Mouse (Mus musculus) hindbrain, postnatal 0 days (tissue): ENCODE data around the gene Mgarp. TPM values are rescaled to one million over a fixed set of nuclear protein-coding genes. Genes with fewer than 3 reads are reported as not detected.
"Not testable (repeated sequence)": the region's sequence is repeated elsewhere in the genome, so short reads cannot be mapped to it uniquely, and the experiment has no call there.

ENCODE experiments used
- ATAC-seq: fragments of 200-750 bp; cut with Nextera tagmentation; 2 replicates; pipeline ENCODE4 v1.8.0; 2017; ENCODE audit warnings: mild to moderate bottlenecking, moderate TSS enrichment, moderate library complexity
- DNase-seq: peaks from one replicate; pipeline ENCODE4 v3.0.0-alpha.2; 2015; ENCODE audit warnings: low spot score
- H3K27ac ChIP-seq: fragments of 300-500 bp; sonication (generic); 2 replicates; pipeline ENCODE4 v1.5.1; 2014; ENCODE audit warnings: mild to moderate bottlenecking
- H3K27me3 ChIP-seq: fragments of 300-500 bp; sonication (generic); 2 replicates; pipeline ENCODE4 v1.6.1; 2014; ENCODE audit warnings: low read length, mixed read lengths; ENCODE audit not compliant: insufficient read depth
- H3K36me3 ChIP-seq: fragments of 300-500 bp; sonication (generic); 2 replicates; pipeline ENCODE4 v1.6.1; 2014; ENCODE audit warnings: low read length, mixed read lengths; ENCODE audit not compliant: insufficient read depth
- H3K4me1 ChIP-seq: fragments of 300-500 bp; sonication (generic); 2 replicates; pipeline ENCODE4 v1.6.1; 2014; ENCODE audit warnings: antibody characterized with exemption, low read length, mixed read lengths; ENCODE audit not compliant: insufficient read depth
- H3K4me2 ChIP-seq: fragments of 300-500 bp; sonication (generic); 2 replicates; pipeline ENCODE4 v1.6.1; 2014; ENCODE audit warnings: low read depth, mild to moderate bottlenecking, low read length, moderate library complexity, mixed read lengths
- H3K4me3 ChIP-seq: fragments of 300-500 bp; sonication (generic); 2 replicates; pipeline ENCODE4 v1.5.1; 2014; ENCODE audit warnings: low read length
- H3K9ac ChIP-seq: fragments of 300-500 bp; sonication (generic); replicated peaks from 2 replicates; pipeline ENCODE4 v1.6.1; 2014; ENCODE audit warnings: mild to moderate bottlenecking, low read length, moderate library complexity, mixed read lengths
- H3K9me3 ChIP-seq: fragments of 300-500 bp; sonication (generic); 2 replicates; pipeline ENCODE4 v1.6.1; 2016; ENCODE audit warnings: low read length, mixed read lengths
- CTCF ChIP-seq: IDR thresholded peaks from 2 replicates; pipeline ENCODE4 v1.5.1; 2016; ENCODE audit warnings: antibody characterized with exemption, control low read depth, low read depth
- WGBS: fragments of 180-500 bp; shearing (Covaris S2); extraction: QIAGEN DNeasy Blood & Tissue Kit; methylation state at CpG from one replicate; pipeline ENCODE4 v1.1.7; 2014; 5-methylcytosine and 5-hydroxymethylcytosine counted together
- polyA plus RNA-seq: library from polyadenylated mRNA; unstranded; fragments of >200 nt; fragmentation: Nextera tagmentation; extraction: Ambion mirVana; gene quantifications from 2 replicates; pipeline ENCODE4 v1.2.1, GENCODE M21; 2015
- total RNA-seq: library from RNA; depleted of rRNA; stranded (reverse); fragments of >200 nt; gene quantifications from 2 replicates; pipeline ENCODE4 v1.2.3, GENCODE M21; 2014

Mgarp gene
- total and polyA plus RNA-seq, 2 experiments from 2014 or later = 2.1 to 2.8 TPM

DNA sequence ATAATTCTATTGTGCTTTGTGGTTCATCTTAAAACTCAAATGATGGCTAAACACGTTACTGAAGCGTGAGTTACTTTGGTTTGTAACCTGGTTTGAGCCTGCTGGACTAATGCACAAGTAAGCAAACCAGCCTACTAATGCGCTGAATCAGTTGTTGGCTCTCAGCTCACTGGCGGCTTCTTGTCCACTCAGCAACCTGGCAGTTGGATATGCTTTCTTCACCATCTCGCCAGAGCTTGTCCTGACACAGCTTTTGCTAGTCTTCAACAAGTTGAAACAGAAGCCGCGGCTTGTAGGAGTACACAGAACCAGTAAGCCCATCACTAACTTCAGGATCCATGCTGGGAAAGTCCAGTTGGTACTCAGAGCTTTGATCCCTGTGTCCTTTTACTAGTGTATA is 15.9 kb upstream of the Mgarp start:
- Histone ChIP-seq H3K9ac (no peak overlapping the region), H3K27ac (no peak overlapping the region), H3K27me3 (no peaks in the 10 kb centered on the region), H3K4me2 (no peak overlapping the region), H3K4me1 (0 out of 2 replicates have a peak, but pooled peaks cover 4% of the 10 kb centered on the region), H3K9me3 (no peaks in the 10 kb centered on the region), H3K36me3 (no peaks in the 10 kb centered on the region), H3K4me3 (no peak overlapping the region)
- 92% methylated on average over 7 of the region's 7 CpGs for WGBS
- ATAC-seq = no peak
- TF ChIP-seq CTCF = no peak
- no peak for DNase-seq

DNA sequence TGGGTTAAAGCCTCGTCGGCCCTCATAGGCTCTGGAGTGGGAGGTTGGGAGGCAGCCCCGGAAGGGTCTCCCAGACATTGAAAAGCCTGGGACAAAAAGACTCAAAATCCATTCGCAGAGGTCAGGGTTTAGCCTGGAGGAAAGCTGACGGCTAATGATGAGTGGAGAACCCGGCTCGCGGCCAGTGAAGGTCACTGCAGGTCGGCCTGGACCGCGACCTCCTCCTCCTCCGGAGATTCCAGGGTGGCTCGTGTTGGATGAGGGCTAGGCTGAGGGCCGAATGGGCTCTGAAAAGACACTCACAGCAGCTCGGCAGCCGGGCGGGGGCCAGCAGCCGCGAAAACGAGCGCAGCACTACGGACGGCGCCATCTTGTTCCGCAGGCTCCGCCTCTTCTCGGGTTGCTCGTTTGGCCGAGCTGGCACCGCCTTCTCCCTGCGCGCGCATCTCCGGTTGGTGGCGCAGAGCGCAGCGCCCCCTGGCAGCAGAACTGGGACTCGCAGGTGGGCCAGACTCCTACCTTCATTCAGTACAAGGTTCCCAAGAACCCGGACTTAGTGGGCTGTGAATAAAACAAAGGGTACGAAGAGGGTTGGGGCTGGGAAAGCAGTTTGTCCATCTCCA is 12.1 kb upstream of the Mgarp start, which contains the start of gene Ndufc1:
Gene Ndufc1, minus strand, starts transcription at position 428 of the 623 bp plus-strand sequence.
- DNase-seq = peak; percentile 97
- no peaks in the 10 kb centered on the region for H3K9me3 ChIP-seq
- H3K4me1 ChIP-seq = no peaks in the 10 kb centered on the region
- under 1% methylated on average over 38 of the region's 40 CpGs for WGBS
- H3K9ac ChIP-seq = peak within 1 kb of the TSS; percentile 86
- peak; percentile 97 for TF ChIP-seq CTCF
- no peaks in the 10 kb centered on the region for H3K27me3 ChIP-seq
- H3K4me3 ChIP-seq = peak within 1 kb of the TSS; percentile 89
- peaks cover 4% of the 10 kb centered on the region; the same call in 1 of the 2 replicates for H3K36me3 ChIP-seq
- H3K27ac ChIP-seq = peak within 1 kb of the TSS; percentile 97
- peak within 1 kb of the TSS; percentile 88 for H3K4me2 ChIP-seq
- peak; percentile 93 for ATAC-seq

DNA sequence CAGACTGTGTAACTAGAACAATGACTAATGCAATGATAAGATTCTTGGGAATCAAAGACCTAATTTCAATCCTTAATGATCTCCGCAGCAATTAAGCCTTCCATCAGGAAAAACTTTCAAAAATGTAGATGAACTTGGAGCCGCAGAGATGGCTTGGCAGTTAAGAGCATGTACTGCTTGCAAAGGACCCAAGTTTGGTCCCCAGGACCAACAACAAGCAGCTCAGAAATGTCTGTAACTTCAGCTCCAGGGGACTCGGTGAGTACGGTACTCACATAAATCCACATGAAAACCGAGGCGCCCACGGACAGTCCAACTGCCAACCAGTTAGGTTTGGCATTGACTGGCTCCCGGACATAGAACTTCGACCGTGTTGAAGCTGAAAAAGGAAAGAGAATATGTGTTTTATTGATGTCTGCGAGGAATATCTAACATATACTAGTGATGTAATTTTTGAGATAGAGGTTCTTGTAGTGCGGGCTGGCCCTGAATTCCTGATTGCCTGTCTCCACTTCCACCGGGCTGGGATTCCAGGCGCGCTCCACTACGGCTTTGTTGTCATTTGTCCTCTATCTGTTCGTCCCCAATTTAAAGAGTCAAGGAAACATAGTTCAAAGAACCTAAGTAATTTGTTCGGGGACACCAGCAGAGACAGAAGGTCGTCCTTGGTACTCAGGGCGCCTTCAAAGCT is 11.5 kb upstream of the Mgarp start:
- Histone ChIP-seq H3K4me3 (peak overlapping the region; percentile 89), H3K9ac (peak overlapping the region; percentile 86), H3K36me3 (peaks cover 4% of the 10 kb centered on the region), H3K9me3 (no peaks in the 10 kb centered on the region), H3K4me2 (peak overlapping the region; percentile 88), H3K27ac (peak overlapping the region; percentile 97), H3K27me3 (no peaks in the 10 kb centered on the region), H3K4me1 (no peaks in the 10 kb centered on the region)
- whole genome bisulfite sequencing = 22% methylated on average over 20 of the region's 20 CpGs
- ATAC-seq (no peak), DNase-seq (peak; percentile 8)
- no peak for TF ChIP-seq CTCF

DNA sequence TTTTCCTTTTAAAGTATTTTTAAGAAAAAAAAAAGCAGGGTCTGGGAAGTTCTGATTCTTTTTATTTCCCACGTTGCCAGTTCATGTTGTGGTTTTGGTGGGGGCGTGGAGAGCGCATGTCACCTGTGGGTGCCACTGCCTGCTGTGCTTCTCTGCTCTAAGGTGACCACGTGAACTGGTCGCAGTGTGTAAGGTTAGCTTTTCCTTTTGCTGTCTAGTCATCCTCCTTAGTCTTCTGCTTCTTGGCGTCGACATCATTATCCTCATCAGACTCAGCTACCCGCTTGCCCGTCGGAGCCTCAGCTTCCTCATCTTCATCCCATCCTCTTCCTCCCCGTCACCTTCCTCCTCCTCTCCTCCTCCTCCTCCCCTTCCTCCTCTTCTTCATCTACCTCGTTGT is 6.1 kb upstream of the Mgarp start:
- DNase-seq (no peak), ATAC-seq (no peak)
- 91% methylated on average over 12 of the region's 12 CpGs for WGBS
- Histone ChIP-seq H3K4me3 (no peak overlapping the region), H3K4me2 (no peak overlapping the region), H3K27me3 (peaks cover 4% of the 10 kb centered on the region; the same call in 1 of the 2 replicates), H3K4me1 (no peaks in the 10 kb centered on the region), H3K36me3 (peaks cover 4% of the 10 kb centered on the region), H3K27ac (no peak overlapping the region), H3K9me3 (no peaks in the 10 kb centered on the region), H3K9ac (no peak overlapping the region)
- TF ChIP-seq CTCF = no peak

DNA sequence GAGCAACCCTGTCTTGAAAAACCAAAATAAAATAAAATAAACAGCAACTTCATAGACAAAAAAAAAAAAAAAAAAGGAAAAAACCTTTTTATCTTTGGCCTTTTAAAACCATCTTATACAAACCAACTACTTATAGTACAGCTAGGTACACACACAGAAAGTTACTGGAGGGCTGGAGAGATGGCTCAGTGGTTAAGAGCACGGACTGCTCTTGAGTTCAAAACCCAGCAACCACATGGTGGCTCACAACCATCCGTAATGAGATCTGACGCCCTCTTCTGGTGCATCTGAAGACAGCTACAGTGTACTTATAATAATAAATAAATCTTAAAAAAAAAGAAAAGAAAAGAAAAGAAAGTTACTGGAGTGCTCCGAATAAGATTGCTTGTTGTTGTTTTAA is 5.5 kb upstream of the Mgarp start:
- H3K9ac ChIP-seq, H3K4me2 ChIP-seq, H3K4me1 ChIP-seq, H3K4me3 ChIP-seq, H3K9me3 ChIP-seq, H3K36me3 ChIP-seq, DNase-seq, H3K27ac ChIP-seq, ATAC-seq, H3K27me3 ChIP-seq: not testable (repeated sequence)
- 68% methylated on average over 4 of the region's 4 CpGs for WGBS

DNA sequence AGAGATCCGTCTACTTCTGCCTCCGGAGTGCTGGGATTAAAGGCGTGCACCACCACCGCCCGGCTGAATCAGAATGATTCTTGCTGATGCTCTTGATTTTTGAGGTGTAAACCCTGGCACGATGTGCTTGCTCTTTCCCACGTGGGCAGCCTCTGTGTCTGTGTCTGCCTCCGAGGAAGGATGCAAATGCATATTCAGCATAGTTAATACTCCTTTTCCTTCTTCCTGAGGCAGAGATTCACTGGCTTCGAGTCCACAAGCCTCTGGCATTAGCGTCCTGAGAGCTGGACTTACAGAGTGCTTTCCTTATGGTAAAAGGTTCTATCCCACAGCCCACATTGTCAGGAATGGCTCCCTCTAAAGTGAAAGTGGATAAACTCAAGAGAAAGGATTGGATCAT is 4.1 kb upstream of the Mgarp start:
- no peak for TF ChIP-seq CTCF
- no peak overlapping the region for H3K27ac ChIP-seq
- no peak overlapping the region for H3K4me2 ChIP-seq
- H3K27me3 ChIP-seq = peaks cover 14% of the 10 kb centered on the region
- no peaks in the 10 kb centered on the region for H3K9me3 ChIP-seq
- DNase-seq (no peak), ATAC-seq (no peak)
- no peaks in the 10 kb centered on the region; the same call in 1 of the 2 replicates for H3K4me1 ChIP-seq
- H3K4me3 ChIP-seq = no peak overlapping the region
- no peak overlapping the region for H3K9ac ChIP-seq
- H3K36me3 ChIP-seq = no peaks in the 10 kb centered on the region; the same call in 1 of the 2 replicates
- WGBS = 75% methylated on average over 10 of the region's 10 CpGs

DNA sequence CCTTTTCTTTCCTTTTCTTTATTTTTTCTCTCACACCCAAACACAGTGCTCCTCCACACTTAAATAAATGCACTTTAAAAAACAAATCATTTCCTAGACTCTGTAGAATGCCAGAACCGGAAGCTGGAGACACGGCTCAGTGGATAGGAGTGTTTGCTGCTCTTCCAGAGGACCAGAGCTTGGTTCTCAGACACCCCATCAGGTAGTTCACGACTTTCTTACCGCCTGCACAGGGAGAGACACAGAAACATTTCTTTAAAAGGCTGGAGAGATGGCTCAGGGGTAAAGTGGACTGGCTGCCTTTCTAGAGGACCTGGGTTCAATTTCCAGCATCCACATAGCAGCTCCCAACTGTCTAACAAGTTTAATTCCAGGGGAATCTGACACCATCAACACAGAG is 3.0 kb upstream of the Mgarp start:
- no peak overlapping the region for H3K4me2 ChIP-seq
- no peaks in the 10 kb centered on the region; the same call in 1 of the 2 replicates for H3K36me3 ChIP-seq
- 62% methylated on average over 4 of the region's 4 CpGs for WGBS
- H3K4me1 ChIP-seq = no peaks in the 10 kb centered on the region; the same call in 1 of the 2 replicates
- no peak overlapping the region for H3K4me3 ChIP-seq
- H3K9ac ChIP-seq = no peak overlapping the region
- no peak for ATAC-seq
- H3K27me3 ChIP-seq = peaks cover 16% of the 10 kb centered on the region
- H3K27ac ChIP-seq = no peak overlapping the region
- no peak for DNase-seq
- TF ChIP-seq CTCF = no peak
- H3K9me3 ChIP-seq = no peaks in the 10 kb centered on the region
